Mouse (Mus musculus): ENCODE measurements around the gene Slx4.
"Not testable (repeated sequence)": the region's sequence is repeated elsewhere in the genome, so short reads cannot be mapped to it uniquely, and the experiment has no call there.

The Slx4 gene

DNA sequence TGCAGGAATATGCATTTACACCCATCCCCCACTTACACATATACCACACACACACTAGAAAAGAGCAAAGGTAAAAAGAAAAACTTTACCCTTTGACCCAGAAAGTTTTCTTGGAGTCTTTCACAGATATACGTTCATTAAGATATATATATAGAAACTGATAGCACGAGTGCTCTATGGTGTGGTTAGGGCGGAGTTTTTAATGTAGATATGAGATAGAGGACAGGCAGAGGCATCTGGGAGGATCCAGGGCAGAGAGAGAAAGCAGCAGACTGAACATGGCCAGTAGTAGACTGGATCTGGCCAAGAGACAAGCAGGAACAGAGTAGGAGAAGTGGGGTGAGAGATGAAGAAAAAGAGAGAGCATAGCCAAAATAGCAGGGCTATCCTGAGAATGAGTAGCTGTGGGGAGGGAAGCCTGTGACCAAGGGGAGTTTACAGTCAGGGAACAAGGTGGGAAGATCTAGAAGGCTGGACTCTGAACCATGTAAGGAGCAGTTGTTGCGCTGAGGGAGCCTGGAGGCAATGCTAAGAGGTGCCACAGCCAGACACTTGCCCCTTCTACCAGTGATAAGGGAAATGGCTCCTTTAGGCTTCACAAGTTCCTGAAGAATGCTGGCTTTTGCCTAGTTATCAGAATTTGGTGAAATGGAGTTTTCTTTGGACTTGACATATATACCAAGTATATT is 9.5 kb upstream of the Slx4 start:
- DNase-seq (ENCODE audit: low read depth) = no peak

DNA sequence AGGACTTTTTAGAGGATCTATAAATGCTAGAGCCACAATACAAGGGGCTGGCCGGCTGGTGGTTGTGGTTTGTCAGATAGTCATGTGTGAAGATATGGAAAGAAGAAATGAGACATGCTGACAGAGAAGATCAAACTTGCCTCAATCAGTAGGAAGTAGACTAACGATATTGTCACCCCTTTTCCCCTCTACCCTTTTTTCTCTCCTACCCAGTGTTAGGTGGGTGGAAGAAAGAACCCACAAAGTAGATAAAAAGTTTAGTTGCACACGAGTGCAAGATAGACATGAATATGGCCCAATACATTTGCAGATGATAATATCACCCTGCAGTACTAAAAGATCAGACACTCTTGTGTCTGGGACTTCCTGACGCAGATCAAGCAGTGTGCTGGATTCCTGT is 15.2 kb downstream of the Slx4 start:
- DNase-seq (ENCODE audit: low read depth) = no peak

DNA sequence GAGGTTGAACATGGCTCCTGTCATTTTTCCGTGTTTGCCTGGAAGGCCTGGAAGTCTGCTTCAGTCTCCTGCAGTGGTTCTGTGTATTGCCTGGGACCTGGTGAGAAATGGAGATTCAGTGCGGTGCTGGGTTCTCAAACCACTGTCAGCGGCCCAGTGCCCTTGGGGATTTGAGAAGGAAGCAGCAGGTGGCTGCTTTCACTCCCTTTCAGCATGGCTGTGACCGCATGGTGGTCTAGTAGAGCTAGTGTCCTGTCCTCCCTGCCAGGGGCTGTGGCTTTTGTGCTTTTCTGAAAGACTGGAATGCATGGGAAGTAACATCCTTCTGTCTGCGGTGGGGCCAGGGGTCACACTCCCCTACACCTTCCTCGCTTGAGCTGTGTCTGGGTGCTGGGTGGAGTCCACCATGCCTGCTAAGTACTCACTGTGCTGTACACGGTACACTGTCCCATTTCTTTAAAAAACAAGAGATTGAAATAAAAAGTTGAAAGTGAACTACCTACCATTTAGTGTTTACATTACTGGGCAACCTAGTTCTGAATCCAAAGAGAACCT is 20.3 kb downstream of the Slx4 start:
- DNase-seq (ENCODE audit: low read depth) = no peak

DNA sequence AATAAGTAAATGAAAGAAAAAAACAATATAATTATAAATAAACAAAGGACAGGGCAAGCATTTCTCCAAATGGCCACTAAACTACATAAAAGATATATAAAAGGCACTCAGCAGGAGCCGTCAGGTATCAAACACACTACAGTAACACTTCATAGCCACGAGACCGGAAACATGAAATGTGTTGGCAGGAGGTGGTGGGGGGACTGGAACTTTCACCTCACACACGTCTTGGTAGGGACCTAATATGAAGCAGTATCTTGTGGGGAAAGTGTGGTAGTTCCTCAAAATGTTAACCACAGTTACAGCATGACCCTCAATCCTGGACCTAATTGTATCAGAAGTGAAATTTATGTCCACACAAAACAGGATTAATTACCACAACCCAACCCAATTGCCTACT is 21.4 kb downstream of the Slx4 start:
- DNase-seq (ENCODE audit: low read depth) = no peak

DNA sequence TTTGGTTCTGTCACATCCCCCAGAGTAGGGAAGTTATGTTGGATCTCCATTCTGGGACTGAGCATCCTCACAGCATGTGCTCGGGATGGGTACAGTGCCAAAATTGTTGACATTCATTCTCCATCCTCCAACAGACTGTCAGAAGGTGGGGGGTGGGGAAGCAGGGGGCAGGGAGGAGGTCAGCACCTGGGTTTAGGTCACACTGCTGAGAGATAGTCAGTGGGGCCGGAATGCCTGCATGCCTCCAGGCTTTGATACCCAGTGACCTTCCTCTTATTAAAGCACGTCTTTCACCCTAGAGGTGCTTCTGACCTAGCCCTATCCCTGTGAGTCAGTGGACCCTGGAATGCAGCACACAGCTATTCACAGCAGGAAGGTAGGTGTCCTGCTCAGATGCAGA is 26.9 kb downstream of the Slx4 start:
- no peak for DNase-seq (ENCODE audit: low read depth)

DNA sequence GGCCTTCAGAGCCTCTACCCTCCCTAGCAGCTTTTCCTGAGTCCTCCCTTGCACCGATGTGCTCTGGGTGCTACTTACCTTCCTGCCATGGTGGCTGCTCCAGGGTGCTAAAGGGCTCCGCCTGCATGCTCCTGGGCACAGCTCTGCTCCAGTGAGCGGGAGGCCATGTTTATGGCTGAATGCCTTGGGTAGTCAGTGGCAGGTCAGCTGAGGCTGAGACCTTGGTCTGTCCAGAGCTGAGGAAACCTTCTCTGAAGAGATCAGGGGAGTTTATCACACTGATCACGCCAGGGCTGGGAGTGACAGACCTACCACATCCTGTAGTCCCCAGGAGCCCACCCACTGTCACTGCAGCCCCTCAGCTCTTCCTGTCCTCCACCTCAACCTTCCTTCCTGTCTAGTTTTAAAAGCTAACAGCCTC is 27.3 kb downstream of the Slx4 start, which contains the start of gene Nlrc3:
Gene Nlrc3, minus strand, starts transcription at position 382 of the 421 bp plus-strand sequence.
- no peak for DNase-seq (ENCODE audit: low read depth)

DNA sequence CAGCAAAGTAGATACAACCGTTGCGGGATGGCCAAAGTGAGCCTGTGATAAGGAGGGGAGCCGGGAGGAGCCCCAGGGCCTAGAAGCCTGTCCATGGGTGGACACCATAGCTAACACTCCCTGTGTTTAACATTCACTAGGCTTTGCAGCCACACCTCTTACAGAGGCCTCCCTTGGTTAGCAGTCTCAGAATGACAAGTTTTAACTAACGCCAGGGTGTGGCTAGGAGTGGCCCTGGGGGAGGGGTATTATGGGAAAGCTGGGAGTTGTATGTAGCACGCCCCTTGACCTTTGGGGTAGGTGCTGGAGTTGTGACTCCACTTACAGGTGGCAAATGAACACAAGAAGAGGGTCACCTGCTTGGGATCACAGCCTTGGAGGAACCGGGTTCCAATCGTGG is 27.9 kb downstream of the Slx4 start:
- no peak for DNase-seq (ENCODE audit: low read depth)

DNA sequence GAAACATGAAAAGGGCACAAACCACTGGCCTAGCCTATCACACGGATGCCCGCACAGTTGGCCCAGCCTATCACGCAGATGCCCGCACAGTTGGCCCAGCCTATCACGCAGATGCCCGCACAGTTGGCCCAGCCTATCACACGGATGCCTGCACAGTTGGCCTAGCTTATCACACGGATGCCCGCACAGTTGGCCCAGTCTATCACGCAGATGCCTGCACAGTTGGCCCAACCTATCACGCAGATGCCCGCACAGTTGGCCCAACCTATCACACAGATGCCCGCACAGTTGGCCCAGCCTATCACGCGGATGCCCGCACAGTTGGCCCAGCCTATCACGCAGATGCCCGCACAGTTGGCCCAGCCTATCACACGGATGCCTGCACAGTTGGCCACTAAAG is 29.1 kb downstream of the Slx4 start:
- not testable (repeated sequence) for DNase-seq (ENCODE audit: low read depth)

DNA sequence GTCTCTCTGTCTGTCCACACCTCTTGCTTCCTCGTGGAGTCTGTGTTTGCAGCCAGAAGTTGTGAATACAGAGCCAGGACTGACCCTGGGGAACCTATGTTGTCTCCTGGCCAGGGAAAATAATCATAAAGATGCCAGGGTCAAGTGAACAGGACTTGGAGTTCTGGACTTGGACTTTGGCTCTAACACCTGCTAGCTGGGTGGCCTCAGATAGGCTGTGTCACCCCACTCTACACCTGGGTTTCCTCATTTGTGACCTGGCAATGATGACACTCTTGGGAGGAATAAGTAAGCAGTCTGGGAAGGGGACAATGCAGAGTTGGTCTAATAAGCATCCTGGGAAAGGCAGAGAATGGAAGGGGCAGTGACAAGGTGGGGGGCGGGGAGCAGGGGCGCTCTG is 38.0 kb downstream of the Slx4 start:
- no peak for DNase-seq (ENCODE audit: low read depth)

DNA sequence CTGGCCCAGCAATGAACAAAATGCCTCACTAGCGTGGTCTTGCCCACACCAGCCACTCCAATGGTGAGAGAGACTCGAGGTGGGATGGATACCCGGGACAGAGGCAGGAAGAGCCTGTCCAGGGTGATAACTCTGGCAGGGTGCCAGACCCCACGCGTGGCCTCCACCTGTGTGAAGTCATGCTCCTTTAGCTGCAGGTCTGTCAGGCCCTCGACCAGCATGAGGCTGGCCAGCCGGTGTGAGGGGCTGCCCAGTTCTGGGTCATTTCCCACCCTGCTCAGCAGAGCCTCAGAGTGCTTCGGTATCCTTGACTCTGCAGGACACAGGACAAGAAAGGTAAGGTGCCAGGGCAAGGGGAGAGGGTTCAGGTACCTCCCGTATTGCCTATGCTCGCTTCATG is 38.6 kb downstream of the Slx4 start:
- DNase-seq (ENCODE audit: low read depth) = no peak

DNA sequence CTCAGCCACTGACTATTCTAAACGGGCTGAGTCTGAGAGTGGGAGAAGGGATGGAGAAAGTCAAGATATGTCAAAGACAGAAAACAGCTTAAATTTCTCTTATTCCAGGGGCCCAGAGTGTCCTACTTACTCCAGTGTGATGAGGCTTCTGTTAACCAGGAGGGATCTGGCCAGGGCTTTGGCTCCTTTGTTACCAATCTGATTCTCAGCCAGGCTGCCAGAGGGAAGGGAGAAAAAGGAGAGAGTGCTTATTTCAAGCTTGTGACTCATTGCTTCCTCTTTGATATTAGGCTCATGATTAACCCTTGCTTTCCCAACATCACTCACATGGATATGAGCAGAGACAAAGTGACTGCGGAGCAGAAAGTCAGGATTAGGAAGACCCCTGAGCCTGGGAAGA is 44.3 kb downstream of the Slx4 start:
- DNase-seq (ENCODE audit: low read depth) = no peak

DNA sequence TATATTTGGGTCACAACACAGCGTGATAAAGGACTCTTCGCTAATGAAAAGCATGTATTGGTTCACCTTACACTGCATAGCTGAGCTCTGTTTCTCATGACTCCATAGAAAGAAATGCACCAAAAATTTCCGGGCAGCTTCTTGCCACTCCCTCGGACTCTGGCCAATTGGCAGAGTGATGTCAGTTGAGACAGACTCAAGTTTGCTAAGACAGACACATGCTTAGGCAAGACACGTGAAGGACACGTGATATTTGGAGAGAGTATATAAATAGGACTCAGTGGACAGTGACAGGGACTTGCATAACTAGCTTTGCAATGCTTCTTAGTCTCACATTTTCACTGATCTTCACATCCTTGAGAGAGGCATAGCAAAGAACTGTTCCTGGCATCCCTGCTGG is 47.2 kb downstream of the Slx4 start:
- no peak for DNase-seq (ENCODE audit: low read depth)

DNA sequence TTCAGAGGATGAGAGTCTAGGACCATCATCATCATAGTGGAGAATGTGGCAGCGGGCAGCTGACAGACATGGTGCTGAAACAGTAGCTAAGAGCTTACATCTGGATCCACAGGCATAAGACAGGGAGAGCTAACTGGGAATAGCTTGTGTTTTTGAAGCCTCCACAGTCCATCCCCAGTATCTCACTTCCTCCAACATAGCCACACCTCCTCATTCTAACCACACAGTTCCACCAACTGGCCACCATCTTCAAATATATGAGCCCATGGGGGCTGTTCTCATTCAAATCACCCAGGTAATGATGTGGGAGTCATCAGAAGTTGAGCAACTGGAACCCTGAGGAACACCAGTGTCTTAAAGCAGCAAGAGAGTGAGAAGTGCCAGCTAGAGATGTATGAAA is 52.4 kb downstream of the Slx4 start:
- no peak for DNase-seq (ENCODE audit: low read depth)

DNA sequence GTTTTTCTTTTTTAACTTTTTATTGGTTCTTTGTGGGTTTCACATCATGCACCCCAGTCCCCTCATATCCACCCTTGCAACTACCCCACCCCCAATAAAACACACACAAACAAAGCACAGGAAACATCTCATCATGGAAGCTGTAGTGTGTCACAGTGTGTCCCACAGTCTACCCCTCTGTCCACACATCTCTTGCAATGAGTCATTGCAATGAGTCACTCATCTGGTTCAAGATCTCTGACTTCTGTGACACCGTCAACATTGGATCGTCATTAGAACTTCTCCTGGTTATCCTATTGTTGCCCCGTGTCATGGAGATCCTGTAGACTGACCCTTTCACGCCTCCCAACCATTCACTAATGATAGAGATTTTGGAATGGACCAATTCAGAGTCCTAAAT is 68.9 kb downstream of the Slx4 start:
- no peak for DNase-seq (ENCODE audit: low read depth)

DNA sequence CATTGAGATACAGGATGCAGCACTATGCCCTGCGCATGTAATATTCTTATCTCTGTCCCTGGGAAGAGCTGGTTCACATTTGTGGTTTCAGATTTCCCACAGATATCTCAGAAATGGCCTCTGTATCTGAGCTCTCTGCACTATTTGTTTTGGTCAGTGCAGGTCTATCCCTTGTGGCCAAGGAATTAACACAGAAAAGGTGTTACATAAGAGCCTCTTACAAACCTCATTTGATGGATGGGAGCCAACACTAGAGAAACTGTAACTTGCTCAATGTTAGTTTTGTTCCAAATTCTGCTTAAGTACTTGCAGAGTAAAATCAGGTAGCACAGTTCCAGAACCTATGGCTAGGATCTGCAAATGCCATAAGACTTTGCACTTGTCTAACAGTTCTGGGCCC is 69.5 kb downstream of the Slx4 start:
- no peak for DNase-seq (ENCODE audit: low read depth)

DNA sequence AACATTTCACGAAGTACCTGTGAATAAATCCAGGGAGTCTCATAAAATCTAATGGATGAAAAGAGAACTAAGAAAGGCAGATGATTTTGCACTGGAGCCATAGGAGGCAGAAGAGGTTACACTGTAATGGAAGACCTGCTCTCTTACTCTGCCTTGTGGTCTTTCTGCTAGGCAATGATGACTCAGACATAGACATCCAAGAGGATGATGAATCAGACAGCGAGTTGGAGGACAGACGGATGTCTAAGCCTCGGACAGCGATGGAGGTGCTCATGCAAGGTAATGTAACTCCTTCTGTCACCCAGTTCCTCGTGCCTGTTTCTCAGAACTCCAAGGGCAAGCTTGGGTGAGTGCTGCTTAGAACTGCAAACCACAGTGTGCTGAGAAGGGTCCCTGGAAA is 70.0 kb downstream of the Slx4 start:
- DNase-seq (ENCODE audit: low read depth) = no peak

DNA sequence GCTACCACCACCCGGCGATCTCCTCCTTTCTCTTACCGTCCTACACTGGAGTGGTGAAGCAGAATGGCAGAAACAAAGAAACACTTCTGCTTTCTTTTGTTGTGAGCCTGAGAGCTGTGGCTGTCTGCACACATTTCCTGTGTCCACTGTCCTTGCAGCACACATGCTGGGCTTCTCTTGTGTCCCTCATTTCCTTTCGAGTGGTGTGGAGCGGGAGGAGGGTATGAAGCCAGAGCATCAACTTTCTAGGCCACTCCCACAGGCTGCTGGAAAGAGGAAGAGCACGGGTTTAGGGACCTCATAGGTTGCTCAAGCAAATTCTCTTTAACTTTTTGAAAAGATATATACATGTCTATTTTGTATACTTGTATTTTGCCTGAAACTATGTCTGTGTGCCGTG is 74.4 kb downstream of the Slx4 start:
- DNase-seq (ENCODE audit: low read depth) = no peak
